Mouse (Mus musculus): Measurements from ENCODE around the gene Prkar1b. TPM values are rescaled to one million over a fixed set of nuclear protein-coding genes. Genes with fewer than 3 reads are reported as not detected.

The Prkar1b gene
- polyA plus RNA-seq, 1 experiment: 0.01 TPM

GRCm38 (mm10) chr5:139136341-139136740 is 13.5 kb downstream of the Prkar1b start:
- TF ChIP-seq GATA1 (IDR thresholded peaks at IDR 0.05; ENCODE audit: low read length) (no peak), TAL1 (IDR thresholded peaks at IDR 0.05; ENCODE audit: low read length) (no peak)
- H3K9me3 ChIP-seq (ENCODE audit: control insufficient read depth, low read length): no peaks in the 10 kb centered on the region
- no peaks in the 10 kb centered on the region for H3K36me3 ChIP-seq (ENCODE audit: control insufficient read depth)
- H3K4me3 ChIP-seq (replicated peaks): no peak overlapping the region
- H3K4me1 ChIP-seq (ENCODE audit: control insufficient read depth): no peaks in the 10 kb centered on the region
- no peaks in the 10 kb centered on the region; the same call in 1 of the 2 replicates for H3K27me3 ChIP-seq (ENCODE audit: control insufficient read depth)

- no peaks in the 10 kb centered on the region for H3K9me3 ChIP-seq (ENCODE audit: control insufficient read depth, low read length)
- H3K36me3 ChIP-seq (ENCODE audit: control insufficient read depth): no peaks in the 10 kb centered on the region
- no peaks in the 10 kb centered on the region for H3K4me1 ChIP-seq (ENCODE audit: control insufficient read depth)
- no peak for TF ChIP-seq GATA1 (IDR thresholded peaks at IDR 0.05; ENCODE audit: low read length)
- no peak for TF ChIP-seq TAL1 (IDR thresholded peaks at IDR 0.05; ENCODE audit: low read length)
- peaks cover 13% of the 10 kb centered on the region for H3K27me3 ChIP-seq (ENCODE audit: control insufficient read depth)
- no peak overlapping the region for H3K4me3 ChIP-seq (replicated peaks)
These were observed 15.3 kb downstream of the Prkar1b start for GRCm38 (mm10) chr5:139134501-139134900.

- no peak for TF ChIP-seq GATA1 (IDR thresholded peaks at IDR 0.05; ENCODE audit: low read length)
- no peak for TF ChIP-seq TAL1 (IDR thresholded peaks at IDR 0.05; ENCODE audit: low read length)
- Histone ChIP-seq H3K4me3 (replicated peaks) (no peak overlapping the region), H3K27me3 (ENCODE audit: control insufficient read depth) (peaks cover 24% of the 10 kb centered on the region), H3K4me1 (ENCODE audit: control insufficient read depth) (no peaks in the 10 kb centered on the region), H3K36me3 (ENCODE audit: control insufficient read depth) (no peaks in the 10 kb centered on the region), H3K9me3 (ENCODE audit: control insufficient read depth, low read length) (no peaks in the 10 kb centered on the region)
These were observed 19.4 kb downstream of the Prkar1b start for GRCm38 (mm10) chr5:139130351-139130750.

GRCm38 (mm10) chr5:139129572-139130151 is 20.1 kb downstream of the Prkar1b start:
- Histone ChIP-seq H3K4me1 (ENCODE audit: control insufficient read depth) (no peaks in the 10 kb centered on the region), H3K9me3 (ENCODE audit: control insufficient read depth, low read length) (no peaks in the 10 kb centered on the region), H3K4me3 (replicated peaks) (no peak overlapping the region), H3K36me3 (ENCODE audit: control insufficient read depth) (no peaks in the 10 kb centered on the region), H3K27me3 (ENCODE audit: control insufficient read depth) (peaks cover 24% of the 10 kb centered on the region)
- TF ChIP-seq TAL1 (IDR thresholded peaks at IDR 0.05; ENCODE audit: low read length): no peak
- no peak for TF ChIP-seq GATA1 (IDR thresholded peaks at IDR 0.05; ENCODE audit: low read length)

GRCm38 (mm10) chr5:139129078-139129477 is 20.7 kb downstream of the Prkar1b start:
- TF ChIP-seq GATA1 (IDR thresholded peaks at IDR 0.05; ENCODE audit: low read length): no peak
- no peak for TF ChIP-seq TAL1 (IDR thresholded peaks at IDR 0.05; ENCODE audit: low read length)
- no peaks in the 10 kb centered on the region for H3K36me3 ChIP-seq (ENCODE audit: control insufficient read depth)
- no peaks in the 10 kb centered on the region for H3K4me1 ChIP-seq (ENCODE audit: control insufficient read depth)
- H3K4me3 ChIP-seq (replicated peaks): peak overlapping the region; percentile 22
- H3K27me3 ChIP-seq (ENCODE audit: control insufficient read depth): peaks cover 24% of the 10 kb centered on the region
- no peaks in the 10 kb centered on the region for H3K9me3 ChIP-seq (ENCODE audit: control insufficient read depth, low read length)

GRCm38 (mm10) chr5:139128476-139129065 is 21.2 kb downstream of the Prkar1b start:
- H3K27me3 ChIP-seq (ENCODE audit: control insufficient read depth): peaks cover 24% of the 10 kb centered on the region
- no peak for TF ChIP-seq TAL1 (IDR thresholded peaks at IDR 0.05; ENCODE audit: low read length)
- no peak for TF ChIP-seq GATA1 (IDR thresholded peaks at IDR 0.05; ENCODE audit: low read length)
- no peaks in the 10 kb centered on the region for H3K36me3 ChIP-seq (ENCODE audit: control insufficient read depth)
- no peaks in the 10 kb centered on the region for H3K4me1 ChIP-seq (ENCODE audit: control insufficient read depth)
- no peak overlapping the region for H3K4me3 ChIP-seq (replicated peaks)
- no peaks in the 10 kb centered on the region for H3K9me3 ChIP-seq (ENCODE audit: control insufficient read depth, low read length)

GRCm38 (mm10) chr5:139125717-139126116 is 24.1 kb downstream of the Prkar1b start:
- TF ChIP-seq GATA1 (IDR thresholded peaks at IDR 0.05; ENCODE audit: low read length): no peak
- no peak for TF ChIP-seq TAL1 (IDR thresholded peaks at IDR 0.05; ENCODE audit: low read length)
- Histone ChIP-seq H3K4me1 (ENCODE audit: control insufficient read depth) (no peaks in the 10 kb centered on the region), H3K27me3 (ENCODE audit: control insufficient read depth) (peaks cover 22% of the 10 kb centered on the region)

GRCm38 (mm10) chr5:139118961-139119276 is 30.9 kb downstream of the Prkar1b start:
- TF ChIP-seq GATA1 (IDR thresholded peaks at IDR 0.05; ENCODE audit: low read length) (no peak), TAL1 (IDR thresholded peaks at IDR 0.05; ENCODE audit: low read length) (no peak)
- H3K4me1 ChIP-seq (ENCODE audit: control insufficient read depth): no peaks in the 10 kb centered on the region
- no peak overlapping the region for H3K4me3 ChIP-seq (replicated peaks)
- no peaks in the 10 kb centered on the region; the same call in 1 of the 2 replicates for H3K9me3 ChIP-seq (ENCODE audit: control insufficient read depth, low read length)
- no peaks in the 10 kb centered on the region for H3K36me3 ChIP-seq (ENCODE audit: control insufficient read depth)
- no peaks in the 10 kb centered on the region for H3K27me3 ChIP-seq (ENCODE audit: control insufficient read depth)

More at GRCm38 (mm10) chr5:139125717-139126116, 24.1 kb downstream of the Prkar1b start:
- Histone ChIP-seq H3K36me3 (ENCODE audit: control insufficient read depth) (no peaks in the 10 kb centered on the region), H3K9me3 (ENCODE audit: control insufficient read depth, low read length) (no peaks in the 10 kb centered on the region; the same call in 1 of the 2 replicates), H3K4me3 (replicated peaks) (no peak overlapping the region)

GRCm38 (mm10) chr5:139118139-139118960 is 31.5 kb downstream of the Prkar1b start:
- H3K36me3 ChIP-seq (ENCODE audit: control insufficient read depth): no peaks in the 10 kb centered on the region
- H3K27me3 ChIP-seq (ENCODE audit: control insufficient read depth): no peaks in the 10 kb centered on the region
- no peak for TF ChIP-seq TAL1 (IDR thresholded peaks at IDR 0.05; ENCODE audit: low read length)
- TF ChIP-seq GATA1 (IDR thresholded peaks at IDR 0.05; ENCODE audit: low read length): no peak
- H3K4me1 ChIP-seq (ENCODE audit: control insufficient read depth): no peaks in the 10 kb centered on the region
- no peak overlapping the region for H3K4me3 ChIP-seq (replicated peaks)
- no peaks in the 10 kb centered on the region; the same call in 1 of the 2 replicates for H3K9me3 ChIP-seq (ENCODE audit: control insufficient read depth, low read length)
